Mouse (Mus musculus) T-helper 17 cell (primary cell): ENCODE measurements at regions not wholly inside any gene's neighbourhood (a gene's known extent, or its start where the extent isn't known, plus 50 kb on each side); places are given as distances from the start of the nearest gene placed in this dataset.

Experiments used
- in situ Hi-C, 2 experiments: fragments of 300-600 bp; cut with MboI, MseI; formaldehyde crosslinking; loops; 1 replicate in 1 of 2; 2 replicates in 1 of 2; pipeline ENCODE4 v1.15.1; 2025; ENCODE audit warnings: high pct_unique_total_duplicates in 2 of 2

- in situ Hi-C loops = no loop called here
Observed at GRCm38 (mm10) chr10:67620018-67620417, 71.3 kb upstream of the Ado start.

- in situ Hi-C loops = loop anchor here in 1 of 2 experiments (5.0 kb wide), 1 partner anchor 99 kb away; no protein-coding TSS in a partner anchor
Observed at GRCm38 (mm10) chr10:67618112-67618511, 69.4 kb upstream of the Ado start.

GRCm38 (mm10) chr10:67615016-67615415 is 66.3 kb upstream of the Ado start:
- in situ Hi-C loops = loop anchor here in 1 of 2 experiments (5.0 kb wide), 1 partner anchor 102 kb away; no protein-coding TSS in a partner anchor

- in situ Hi-C loops = no loop called here
Observed at GRCm38 (mm10) chr10:67610689-67611088, 61.9 kb upstream of the Ado start.

GRCm38 (mm10) chr10:67608033-67608432 is 59.3 kb upstream of the Ado start:
- in situ Hi-C loops = loop anchor here in 1 of 2 experiments (5.0 kb wide), 1 partner anchor 41 kb away; no protein-coding TSS in a partner anchor

- in situ Hi-C loops = loop anchor here in 1 of 2 experiments (5.0 kb wide), 1 partner anchor 40 kb away; no protein-coding TSS in a partner anchor
Observed at GRCm38 (mm10) chr10:67607297-67608032, 58.7 kb upstream of the Ado start.

- in situ Hi-C loops = loop anchor here in 1 of 2 experiments (5.0 kb wide), 1 partner anchor 39 kb away; no protein-coding TSS in a partner anchor
Observed at GRCm38 (mm10) chr10:67606739-67607138, 58.0 kb upstream of the Ado start.

- in situ Hi-C loops = no loop called here
Observed at GRCm38 (mm10) chr10:67599390-67599789, 50.6 kb upstream of the Ado start.

- in situ Hi-C loops = no loop called here
Observed at GRCm38 (mm10) chr10:67598590-67599047, 49.9 kb upstream of the Ado start.
